Mouse (Mus musculus) splenic B cell, adult 2 months (primary cell): ENCODE data around the gene Slc9b1.

Experiments
- DNase-seq: peaks from one replicate; pipeline ENCODE4 v3.0.0-alpha.2; 2011; ENCODE audit warnings: low read depth, low spot score
- H3K27me3 ChIP-seq: 2 replicates; pipeline ENCODE4 v1.6.1; 2012; ENCODE audit warnings: mild to moderate bottlenecking, low read length, moderate library complexity, mixed read lengths; ENCODE audit not compliant: control insufficient read depth, poor library complexity, insufficient read depth, severe bottlenecking
- H3K36me3 ChIP-seq: 2 replicates; pipeline ENCODE4 v1.6.1; 2012; ENCODE audit warnings: mild to moderate bottlenecking, low read length, moderate library complexity, mixed read lengths; ENCODE audit not compliant: control insufficient read depth, poor library complexity, insufficient read depth, severe bottlenecking

Slc9b1 gene

GRCm38 (mm10) chr3:135438531-135438912 lies 90.7 kb downstream of the Slc9b1 start:
- Histone ChIP-seq H3K36me3 (peaks cover 3% of the 10 kb centered on the region; the same call in 1 of the 2 replicates), H3K27me3 (no peaks in the 10 kb centered on the region)
- peak; percentile 95 for DNase-seq

GRCm38 (mm10) chr3:135438913-135439531 lies 91.2 kb downstream of the Slc9b1 start:
- DNase-seq: peak; percentile 86
- no peaks in the 10 kb centered on the region for H3K27me3 ChIP-seq
- peaks cover 5% of the 10 kb centered on the region; the same call in 1 of the 2 replicates for H3K36me3 ChIP-seq

GRCm38 (mm10) chr3:135439651-135440050 lies 91.8 kb downstream of the Slc9b1 start:
- peaks cover 5% of the 10 kb centered on the region; the same call in 1 of the 2 replicates for H3K36me3 ChIP-seq
- DNase-seq: no peak
- no peaks in the 10 kb centered on the region for H3K27me3 ChIP-seq

- H3K36me3 ChIP-seq: peaks cover 5% of the 10 kb centered on the region; the same call in 1 of the 2 replicates
- H3K27me3 ChIP-seq: no peaks in the 10 kb centered on the region
- peak; percentile 82 for DNase-seq
These were observed 92.4 kb downstream of the Slc9b1 start for GRCm38 (mm10) chr3:135440221-135440620.

GRCm38 (mm10) chr3:135440621-135441020 lies 92.8 kb downstream of the Slc9b1 start:
- DNase-seq: no peak
- Histone ChIP-seq H3K27me3 (no peaks in the 10 kb centered on the region), H3K36me3 (peaks cover 5% of the 10 kb centered on the region; the same call in 1 of the 2 replicates)

GRCm38 (mm10) chr3:135444930-135445329 lies 97.1 kb downstream of the Slc9b1 start:
- no peaks in the 10 kb centered on the region for H3K27me3 ChIP-seq
- no peak for DNase-seq
- H3K36me3 ChIP-seq: 0 out of 2 replicates have a peak, but pooled peaks cover 3% of the 10 kb centered on the region
